Mouse (Mus musculus) thymus, adult 2 months (tissue): ENCODE results near the gene Slc2a9.

Experiments used
- CTCF ChIP-seq: fragments of 200-500 bp; IDR thresholded peaks from 2 replicates; pipeline ENCODE4 v1.5.1; 2012; ENCODE audit warnings: mild to moderate bottlenecking, control low read depth, low read length, moderate library complexity, borderline replicate concordance; ENCODE audit not compliant: control insufficient read depth, poor library complexity, insufficient read depth; ENCODE audit errors: extremely low read depth
- POLR2A ChIP-seq: fragments of 200-500 bp; IDR thresholded peaks from 2 replicates; pipeline ENCODE4 v1.6.1; 2012; ENCODE audit warnings: mild to moderate bottlenecking, low read length, control low read depth, moderate library complexity; ENCODE audit not compliant: control insufficient read depth, poor library complexity, insufficient read depth; ENCODE audit errors: extremely low read depth

DNA sequence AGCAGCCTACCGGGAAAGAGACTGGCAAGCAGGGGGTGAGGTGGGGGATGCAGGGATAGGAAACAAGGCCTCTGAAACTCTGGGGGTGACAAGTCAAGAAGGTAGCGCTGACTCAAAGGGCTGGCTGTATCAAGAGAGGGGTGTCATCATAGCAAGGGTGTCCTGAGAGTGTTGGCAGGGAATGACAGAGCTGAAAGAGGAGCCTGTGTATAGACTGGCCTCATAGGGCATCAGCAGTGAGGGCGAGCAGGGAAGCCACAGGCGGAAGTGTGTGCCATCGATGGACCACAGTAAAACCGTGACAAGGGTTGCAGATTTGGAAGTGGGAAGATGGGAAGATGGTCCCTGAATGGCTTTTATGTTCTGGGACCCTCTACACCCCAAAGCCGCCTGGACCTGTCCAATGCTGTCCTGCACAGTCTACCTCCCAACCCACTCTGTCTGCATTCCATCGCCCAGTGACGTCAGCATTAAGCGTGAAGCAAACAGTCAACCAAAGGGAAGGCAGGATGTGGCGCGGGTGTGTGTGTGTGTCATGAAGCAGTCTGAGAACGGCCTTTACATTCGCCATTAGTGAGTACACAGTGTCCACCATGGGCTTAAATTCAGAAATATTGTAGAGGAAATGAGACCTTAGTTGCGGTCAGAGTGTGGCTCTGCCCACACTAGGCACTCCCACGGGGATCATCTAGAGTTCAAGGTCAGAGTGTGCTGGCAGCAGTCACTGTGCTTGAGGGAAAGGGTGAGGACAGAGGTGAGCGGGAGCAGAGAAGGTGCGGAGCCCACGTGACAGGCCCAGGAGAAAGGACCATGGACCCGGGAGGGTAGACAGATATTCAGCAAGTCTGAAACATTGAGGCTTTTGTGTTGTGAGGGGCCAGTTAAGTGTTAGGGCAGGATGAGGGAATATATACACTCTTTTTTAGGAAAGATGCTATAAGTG is 14.0 kb downstream of the Slc2a9 start:
- no peak for TF ChIP-seq CTCF
- no peak for TF ChIP-seq POLR2A
